Mouse (Mus musculus): ENCODE measurements around the gene Cdc42.

Cdc42 gene

DNA sequence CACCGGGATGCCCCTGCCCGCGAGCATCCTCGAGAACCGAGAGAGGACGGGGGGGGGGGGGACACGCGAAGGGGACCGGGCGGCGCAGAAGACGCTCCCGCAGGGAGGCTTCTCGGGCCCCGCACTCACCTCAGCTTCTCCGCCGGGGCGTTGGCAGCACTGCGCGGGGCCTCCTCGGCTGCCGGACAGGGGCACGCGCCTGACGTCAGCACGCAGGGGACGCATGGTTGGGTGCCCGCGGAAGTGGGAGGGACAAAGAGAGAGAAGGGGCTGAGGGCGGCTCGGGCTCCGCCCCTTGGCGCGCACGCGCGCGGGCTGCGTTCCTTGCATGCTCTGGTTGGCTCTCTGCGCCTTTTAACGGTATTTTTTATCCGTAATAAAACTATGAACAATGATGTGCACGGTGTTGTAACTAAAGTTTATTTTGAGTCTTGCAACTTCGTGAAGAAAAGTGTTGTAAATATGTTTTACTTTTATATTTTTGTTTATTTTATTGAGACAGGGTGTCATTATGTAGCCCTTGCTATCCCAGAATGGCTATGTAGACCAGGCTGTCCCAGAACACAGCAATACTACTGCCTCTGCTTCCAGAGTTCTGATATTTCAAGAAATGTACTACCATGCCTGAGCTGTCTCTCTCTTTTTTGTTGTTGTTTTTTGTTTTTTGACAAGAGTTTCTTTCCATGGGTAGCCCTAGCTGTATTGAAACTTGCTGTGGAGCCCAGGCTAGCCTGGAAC lies at the start of gene Cdc42:
Gene Cdc42, minus strand, starts transcription at position 204 of the 738 bp plus-strand sequence.
- peak; percentile 98 for DNase-seq (ENCODE audit: low spot score)

DNA sequence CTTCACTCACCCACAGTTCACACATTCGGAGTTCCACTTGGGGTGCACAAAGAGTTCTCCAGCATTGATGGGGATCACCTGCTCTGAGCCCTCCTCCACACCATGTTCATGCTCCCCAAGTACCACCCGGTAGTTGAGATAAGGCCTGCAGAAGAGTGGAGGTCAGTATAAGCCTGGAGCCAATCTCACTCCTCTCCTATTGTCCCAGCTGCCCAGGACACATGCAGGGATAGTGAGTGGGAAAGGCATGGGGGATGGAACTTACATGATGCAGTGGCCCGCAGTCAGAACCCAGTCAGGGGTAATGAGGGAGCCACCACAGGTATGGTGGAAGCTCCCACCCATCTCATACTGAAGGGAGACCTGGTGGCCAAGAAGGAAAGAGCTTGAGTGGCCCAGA lies 48.1 kb upstream of the Cdc42 start:
- no peak for DNase-seq (ENCODE audit: low spot score)

DNA sequence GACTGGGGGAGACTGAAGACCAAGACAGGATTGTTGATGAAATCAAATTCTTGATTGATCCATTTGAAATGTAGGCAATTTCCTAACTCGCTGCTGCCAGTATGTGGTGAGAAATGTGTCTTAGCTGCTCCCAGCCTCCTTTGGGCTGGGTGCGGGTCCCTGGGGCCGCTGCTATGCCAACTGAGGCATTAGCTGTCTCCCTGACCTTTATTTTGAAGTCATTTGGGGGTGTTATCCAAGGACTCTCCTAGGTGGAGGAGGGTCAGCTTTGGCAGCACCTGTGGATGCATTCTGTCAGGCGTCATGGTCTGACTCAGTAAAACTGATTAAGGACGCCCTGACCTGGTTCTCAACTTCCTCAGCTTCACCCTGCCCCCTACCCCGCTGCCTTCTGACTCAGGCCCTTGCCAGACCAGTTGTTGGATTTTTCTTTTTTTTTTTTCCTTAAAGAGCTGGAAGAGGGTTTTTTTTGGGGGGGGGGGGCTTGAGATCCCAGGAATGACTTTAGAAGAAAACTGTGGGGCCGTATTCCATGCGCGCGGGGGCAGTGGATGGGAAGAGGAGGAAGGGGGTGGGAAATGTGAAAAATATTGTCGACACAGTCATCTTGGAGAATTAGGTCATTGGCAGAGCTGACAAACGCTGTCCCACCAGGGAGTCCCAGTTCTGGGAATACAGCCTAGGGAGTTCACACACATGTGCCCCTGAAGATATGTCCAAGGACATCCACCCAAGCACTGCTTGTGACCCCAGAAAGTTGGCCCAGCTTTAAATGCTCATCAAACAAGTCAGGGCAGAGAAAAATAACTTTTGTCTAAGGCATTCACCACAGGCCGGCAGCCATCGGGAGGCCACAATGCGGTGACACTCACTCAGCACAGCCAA lies 39.4 kb upstream of the Cdc42 start:
- no peak for DNase-seq (ENCODE audit: low spot score)

DNA sequence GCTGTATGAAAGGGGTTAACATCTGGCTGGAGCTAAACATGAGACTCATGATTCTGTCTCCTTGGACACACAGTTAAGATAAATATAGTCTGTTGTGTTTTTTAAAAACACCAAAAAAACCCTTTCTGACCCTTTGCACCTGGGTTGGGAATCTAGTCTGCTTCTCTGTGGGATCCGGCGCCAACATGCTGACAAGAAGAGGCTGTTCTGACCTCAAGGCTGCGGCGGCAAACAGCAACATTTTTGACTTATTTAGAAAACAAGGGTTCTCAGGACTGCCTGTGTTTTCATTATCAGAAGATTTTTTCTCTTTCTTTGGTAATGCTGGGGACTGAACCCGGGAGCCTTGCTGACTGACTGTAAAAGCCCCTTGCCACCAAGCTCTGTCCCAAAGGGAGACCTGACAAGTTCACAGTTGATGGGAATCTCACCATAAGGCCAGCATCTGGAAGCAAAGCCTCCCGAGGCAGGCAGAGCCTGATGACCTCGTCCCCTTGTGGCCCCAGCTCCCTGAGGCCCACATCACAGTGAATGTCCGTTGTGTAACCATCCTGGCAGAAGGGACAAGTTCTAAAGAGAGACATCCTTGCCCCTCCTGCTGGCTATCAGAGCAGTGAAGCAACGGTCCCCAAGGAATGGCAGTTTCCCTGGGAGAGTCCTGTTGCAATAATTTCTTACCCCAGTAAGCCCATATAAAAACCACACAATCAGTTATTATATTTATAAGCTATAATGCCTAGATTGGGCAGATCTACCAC lies 36.0 kb upstream of the Cdc42 start:
- no peak for DNase-seq (ENCODE audit: low spot score)

DNA sequence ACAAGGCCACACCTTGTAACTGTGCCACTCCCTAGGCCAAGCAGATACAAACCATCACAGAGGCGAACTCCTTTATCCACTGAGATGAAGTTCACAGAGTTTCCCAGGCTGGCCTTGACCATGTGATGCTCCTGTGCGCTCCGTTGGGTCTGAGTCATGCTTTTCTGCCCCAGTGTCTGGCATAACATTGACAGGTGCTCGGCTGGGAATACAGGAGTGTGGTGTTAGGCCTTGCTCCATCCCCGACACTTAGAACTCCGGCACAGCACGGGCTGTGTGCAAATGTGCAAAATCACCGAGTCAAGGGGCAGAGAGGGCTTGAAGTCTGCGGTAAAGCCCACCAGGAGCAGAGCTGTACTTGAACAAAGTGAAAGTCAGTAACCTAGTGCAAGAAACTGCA lies 35.4 kb upstream of the Cdc42 start:
- no peak for DNase-seq (ENCODE audit: low spot score)

DNA sequence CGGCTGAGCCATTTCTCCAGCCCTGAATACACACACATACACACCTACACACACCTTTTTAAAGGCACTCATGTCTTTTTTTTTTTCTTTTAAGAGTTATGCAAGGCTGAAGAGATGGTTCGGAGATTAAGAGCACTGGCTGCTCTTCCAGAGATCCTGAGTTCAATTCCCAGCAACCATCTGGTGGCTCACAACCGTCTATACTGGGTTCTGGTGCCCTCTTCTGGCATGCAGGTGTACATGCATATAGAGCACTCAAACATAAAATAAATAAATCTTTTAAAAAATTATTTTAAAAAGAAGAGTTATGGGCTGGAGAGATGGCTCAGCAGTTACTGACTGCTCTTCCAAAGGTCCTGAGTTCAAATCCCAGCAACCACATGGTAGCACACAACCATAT lies 33.8 kb upstream of the Cdc42 start:
- DNase-seq (ENCODE audit: low spot score), result no peak

DNA sequence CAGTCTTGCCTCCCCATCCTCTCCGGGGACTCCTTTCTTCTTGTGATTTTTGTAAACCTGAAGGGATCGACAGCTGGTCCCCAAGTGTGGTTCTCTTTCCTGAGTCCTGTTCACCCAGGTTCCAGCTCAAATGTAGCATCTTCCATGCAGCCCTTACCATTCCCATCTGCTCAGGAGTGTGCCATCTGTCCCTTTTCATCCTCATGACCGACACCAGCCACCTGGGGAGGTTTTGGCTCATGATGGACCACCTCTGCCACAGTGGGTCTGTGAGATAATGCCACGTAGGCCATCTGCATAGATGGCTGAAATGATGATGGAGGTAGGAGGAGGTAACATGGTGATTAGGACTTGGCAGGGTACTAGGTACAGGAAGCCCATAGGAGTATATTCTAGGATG lies 32.7 kb upstream of the Cdc42 start:
- DNase-seq (ENCODE audit: low spot score), result no peak

DNA sequence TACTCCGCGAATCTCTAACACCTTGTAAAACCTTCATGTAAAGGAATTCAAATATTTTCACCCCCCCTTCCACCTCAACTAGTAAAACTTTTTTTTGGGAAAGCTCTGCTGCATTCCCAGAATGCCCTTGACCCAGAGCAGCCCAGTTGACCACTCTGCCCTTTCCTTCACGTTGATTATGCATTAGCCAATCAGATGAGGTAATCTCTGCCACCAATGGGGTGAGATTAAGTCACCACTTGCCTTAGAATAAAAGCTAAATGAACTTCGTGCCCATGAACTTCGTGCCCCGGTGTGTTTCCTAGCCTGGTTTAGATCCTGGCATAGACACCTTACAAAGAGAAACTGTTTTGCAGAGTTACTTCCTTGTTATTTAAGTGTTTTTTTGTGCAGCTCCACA lies 31.5 kb upstream of the Cdc42 start:
- DNase-seq (ENCODE audit: low spot score), result no peak

DNA sequence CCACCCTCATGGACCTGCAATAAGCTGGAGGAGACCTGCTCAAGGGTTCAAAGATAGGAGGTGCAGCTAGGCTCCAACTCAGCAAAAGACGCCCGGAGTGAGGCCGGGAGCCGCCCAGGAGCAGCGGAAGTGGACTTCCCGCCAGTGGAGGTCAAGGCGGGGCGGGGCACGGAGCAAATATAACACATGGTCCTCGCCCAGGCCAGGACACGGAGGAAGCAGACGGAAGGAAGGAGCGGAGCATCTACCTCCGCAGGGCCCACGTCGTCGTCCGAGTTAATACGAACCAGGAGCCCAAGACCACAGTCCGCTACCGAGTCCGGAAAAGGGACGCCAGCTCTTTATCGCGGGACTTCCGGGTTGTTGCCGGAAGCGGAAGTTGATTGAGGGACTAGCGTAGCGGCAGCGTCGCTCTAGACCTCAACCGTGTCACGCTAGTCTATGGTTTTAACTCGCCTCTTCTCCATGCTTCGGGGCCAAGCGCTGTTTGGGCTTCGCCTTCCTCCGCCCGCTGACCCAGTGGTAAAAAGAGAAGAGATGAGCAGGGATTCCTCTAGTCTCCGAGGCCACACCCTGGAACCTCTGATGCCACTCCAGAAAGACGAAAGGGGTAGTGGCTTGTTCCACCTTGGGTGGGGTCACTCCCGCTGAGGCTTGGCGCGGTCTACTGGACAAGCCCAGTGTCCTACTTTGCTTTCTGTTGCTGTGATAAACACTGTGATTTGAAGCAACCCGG lies 30.7 kb upstream of the Cdc42 start:
- peak; percentile 84 for DNase-seq (ENCODE audit: low spot score)

DNA sequence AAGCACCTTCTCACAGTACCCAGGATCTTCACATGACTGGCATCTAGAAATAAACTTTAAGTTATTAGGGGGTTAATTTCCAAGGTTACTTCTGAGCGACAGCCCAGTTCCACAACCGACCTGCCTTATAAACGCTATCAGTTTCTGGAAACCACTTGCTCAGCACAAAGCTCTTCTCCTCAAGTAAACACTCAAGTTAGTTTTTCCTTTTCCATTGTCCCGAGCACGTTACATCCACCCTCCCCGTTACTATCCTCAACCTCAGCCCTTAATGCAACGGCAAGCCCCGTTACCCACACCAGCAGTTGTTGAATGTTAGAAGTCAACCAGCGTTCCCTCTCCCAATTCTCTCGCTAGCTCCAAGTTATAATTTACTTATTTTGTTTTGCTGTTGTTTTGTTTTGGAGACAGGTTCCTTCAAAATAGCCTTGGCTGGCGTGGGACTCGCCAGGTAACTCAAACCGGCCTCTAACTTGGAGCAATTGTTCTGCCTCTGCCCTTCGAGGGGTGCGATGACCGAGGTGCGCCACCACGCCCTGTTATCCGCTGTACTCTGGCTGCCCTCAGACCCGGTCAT lies 30.1 kb upstream of the Cdc42 start:
- DNase-seq (ENCODE audit: low spot score), result no peak

DNA sequence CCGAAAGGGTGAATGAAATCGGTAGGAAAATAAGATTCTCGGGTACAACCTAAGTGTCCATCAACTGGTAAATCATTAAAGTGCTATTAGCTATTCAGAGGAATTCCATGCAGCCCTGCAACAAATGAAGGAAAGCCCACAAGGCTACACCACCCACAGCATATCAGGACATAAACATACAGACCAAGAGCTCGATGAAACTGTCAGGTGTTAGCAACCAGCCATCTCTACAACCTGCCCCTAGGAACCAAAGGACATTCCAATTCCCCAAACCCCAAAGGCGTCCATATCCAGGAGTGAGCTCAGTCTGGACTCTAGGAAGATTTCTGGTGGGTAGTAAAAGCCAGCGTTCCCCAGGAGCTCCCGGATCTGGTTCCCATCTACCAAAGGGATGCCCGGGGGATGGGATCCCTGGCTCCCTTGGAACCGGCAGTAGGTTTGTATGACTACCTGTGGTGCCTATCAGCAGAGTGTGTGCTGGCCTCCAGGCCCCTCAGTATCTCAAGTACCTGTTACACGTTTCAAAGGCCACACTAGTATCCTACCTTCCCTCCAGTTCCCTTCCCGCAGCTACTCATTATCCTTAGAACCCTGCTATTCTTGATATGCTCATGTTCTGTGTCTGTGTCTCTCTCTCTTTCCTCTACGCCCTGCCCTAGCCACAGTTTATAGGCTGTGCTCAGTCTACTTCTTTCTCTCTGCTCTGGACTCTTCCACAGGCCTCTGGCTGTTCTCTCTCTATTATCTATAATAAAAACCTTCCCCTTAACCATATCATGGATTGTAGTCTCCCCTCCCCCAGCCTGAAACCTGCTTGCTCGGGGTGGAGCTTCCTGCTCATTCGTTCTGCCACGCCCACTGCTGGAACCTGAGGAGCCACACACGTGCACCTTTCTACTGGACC lies 23.4 kb upstream of the Cdc42 start:
- no peak for DNase-seq (ENCODE audit: low spot score)

DNA sequence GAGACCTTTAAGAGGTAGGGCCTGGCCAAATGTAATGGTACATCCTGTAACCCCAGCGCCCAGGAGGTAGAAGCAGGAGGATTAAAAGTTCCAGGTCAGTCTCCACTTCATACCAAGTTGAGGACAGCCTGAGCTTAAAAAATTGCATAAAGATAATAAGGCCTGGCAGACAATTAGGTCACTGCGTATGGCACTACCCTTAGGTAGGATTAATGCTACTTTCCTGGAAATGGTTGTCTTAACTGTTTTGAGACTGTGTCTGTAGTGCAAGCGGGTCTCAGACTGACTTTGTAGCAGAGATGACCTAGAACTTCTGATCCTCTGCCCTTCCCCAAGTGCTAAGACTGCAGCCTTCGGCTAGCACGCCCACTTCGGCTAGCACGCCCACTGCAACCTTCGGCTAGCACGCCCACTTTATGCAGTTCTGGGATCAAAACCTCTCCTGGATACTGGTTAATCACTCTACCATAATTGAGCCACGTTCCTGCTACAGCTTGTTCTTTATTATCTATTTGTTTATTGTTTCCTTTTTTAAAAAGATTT lies 22.3 kb upstream of the Cdc42 start:
- DNase-seq (ENCODE audit: low spot score), result no peak

DNA sequence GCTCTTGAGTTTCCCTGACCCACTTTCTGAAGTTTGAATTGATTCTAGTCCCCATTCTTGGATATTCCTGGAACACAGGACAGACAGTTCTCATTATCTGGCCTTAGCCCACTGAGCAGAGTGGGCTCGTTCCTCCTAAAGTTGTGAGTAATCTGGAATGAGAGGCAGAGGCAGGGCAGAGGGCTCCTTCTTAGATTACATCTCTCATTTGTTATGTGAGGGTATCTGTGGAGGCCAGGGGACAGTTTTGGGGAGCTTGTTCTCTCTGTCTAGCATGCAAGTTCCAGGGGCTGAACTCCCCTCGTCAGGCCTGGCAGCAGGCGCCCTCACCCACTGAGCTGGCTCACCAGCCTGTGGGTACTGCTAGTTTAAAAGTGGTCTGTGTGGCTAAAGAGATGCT lies 21.6 kb upstream of the Cdc42 start:
- no peak for DNase-seq (ENCODE audit: low spot score)

DNA sequence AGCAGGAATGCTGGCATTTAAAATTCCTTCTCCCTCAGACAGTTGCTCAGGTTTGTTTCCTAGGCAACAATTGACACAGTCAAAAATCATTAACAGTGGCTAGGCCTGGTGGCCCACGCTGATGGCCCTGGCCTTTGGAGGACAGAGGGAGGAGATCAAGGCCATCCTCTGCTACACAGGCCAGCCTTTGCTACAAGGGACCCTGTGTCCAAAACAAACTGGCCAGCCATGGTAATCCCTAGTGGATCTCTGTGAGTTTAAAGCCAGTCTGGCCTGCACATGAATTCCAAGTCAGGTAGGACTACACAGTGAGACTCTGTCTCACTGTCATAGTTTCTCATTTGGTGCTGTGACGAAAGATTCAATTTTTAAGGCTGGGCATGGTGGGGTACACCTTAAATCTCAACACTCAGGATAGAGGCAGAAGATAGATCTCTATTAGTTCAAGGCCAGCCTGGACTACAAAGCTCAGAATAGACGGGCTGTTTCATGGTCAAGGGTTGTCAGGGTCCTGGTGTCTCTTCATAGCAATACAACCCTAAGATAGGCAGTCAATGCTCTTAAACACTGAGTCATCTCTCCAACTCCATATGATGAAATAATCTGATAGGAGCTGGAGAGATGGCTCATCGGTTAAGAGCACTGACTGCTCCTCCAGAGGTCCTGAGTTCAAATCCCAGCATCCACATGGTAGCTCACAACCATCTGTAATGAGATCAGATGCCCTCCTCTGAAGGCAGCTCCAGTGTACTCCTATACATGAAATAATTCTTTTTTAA lies 20.2 kb upstream of the Cdc42 start:
- no peak for DNase-seq (ENCODE audit: low spot score)

DNA sequence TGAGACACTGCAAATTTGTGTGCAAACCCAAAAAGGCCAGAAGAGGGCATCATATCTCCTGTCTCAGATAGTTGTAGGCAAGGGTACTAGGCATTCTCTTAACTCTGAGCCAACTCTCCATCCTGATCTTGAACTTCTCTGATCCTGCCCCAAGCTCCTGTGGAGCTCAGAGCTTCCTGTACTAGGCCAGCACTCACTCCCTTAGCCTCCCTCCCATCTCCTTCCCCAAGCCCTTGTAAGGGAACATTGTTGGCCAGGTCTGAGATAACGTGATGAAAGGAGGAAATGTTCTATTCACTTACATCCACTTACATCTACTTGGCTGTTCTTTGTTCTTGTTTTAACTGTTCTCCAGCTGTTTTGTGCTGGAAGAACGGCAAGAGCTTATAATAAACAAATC lies 19.3 kb upstream of the Cdc42 start:
- DNase-seq (ENCODE audit: low spot score), result no peak

DNA sequence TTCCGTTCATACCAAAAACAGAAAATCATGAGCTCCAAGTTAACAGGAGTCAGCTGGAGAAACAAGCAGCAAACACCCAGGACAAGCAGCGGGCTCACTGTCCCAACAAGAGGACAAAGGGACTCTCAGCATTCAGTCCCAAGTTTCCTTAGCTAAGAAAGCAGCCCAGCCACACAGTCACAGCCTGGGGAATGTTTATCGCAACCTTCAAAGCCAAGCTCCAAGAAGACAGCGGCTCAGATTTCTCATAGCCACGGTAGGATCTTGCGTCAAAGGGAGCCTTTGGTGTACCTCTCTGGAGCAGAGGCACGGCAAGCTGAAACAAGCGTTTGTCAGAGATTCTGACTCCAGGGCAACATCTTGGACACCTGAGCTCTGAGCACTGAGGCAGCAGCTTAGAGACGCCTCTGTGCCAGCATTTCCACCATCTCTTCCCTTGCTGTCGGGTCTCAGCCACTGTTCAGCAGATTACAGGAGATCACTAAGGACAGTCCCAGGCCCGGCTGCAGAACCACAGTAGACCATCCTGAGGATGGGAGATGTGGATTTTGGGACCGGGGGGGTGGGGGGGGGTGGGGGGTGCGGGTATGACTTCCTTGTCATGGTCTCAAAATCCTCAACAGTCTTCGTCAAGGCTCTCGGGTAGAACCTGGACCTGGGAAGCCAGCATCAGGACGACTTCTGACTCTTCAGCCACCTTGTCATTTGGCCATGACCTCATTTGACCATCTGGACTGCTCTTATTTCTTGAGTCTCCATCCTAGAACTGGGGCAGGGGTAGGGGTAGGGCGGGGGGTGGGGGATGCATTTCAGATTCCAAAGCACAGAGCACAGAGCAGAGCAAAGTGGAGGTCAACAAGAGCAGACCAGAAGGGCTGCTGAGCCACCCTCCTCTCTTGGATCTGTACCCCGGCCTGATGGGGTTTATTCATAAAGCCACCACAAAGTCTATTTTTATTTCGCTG lies 18.1 kb upstream of the Cdc42 start:
- DNase-seq (ENCODE audit: low spot score), result no peak

DNA sequence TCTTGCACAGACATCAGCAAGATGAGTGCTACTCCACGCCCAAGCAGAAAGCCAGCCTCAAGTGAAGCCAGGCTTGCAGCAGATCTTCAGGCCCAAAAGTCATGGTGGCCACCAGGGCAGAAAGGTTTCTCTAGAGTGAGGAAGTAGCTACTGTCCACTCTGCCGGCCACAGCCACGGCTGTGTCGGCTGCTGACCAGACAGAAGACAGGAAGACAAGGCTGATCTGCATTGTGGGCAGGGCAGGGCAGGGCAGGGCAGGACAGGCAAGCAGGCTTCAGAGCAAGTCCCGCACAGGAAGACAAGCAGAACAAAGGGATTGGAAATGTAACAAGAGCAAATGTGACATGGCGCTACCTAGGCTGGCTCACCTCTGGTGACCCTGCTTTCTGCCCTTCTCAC lies 16.2 kb upstream of the Cdc42 start:
- DNase-seq (ENCODE audit: low spot score), result peak; percentile 48
